ENCODE assay signal across 12 mouse cellular contexts in the genomic region with DNA sequence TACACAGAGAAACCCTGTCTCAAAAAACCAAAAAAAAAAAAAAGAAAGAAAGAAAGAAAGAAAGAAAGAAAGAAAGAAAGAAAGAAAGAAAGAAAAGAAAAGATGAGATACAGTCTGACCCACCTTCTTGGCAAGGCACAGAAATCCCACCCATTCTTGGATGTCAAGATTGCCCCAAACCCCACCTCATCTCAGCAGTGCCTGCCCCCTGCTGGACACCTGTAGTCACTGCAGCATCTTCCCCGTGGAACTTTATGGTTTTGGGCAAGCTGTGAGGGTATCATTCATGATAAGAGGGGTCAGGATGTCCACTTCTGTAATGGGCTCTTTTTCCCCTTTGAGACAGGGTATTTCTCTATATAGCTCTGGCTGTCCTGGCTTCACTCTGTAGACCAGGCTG. TPM values are rescaled to one million over a fixed set of nuclear protein-coding genes. Genes with fewer than 3 reads are reported as not detected.
A peak's percentile ranks its signal among the peaks of the same experiment; 100 is the strongest.
DNase-seq lines count a peak whose midpoint lies in the region; ATAC-seq and TF ChIP-seq lines count a peak whose summit lies in the region.
"Had no signal": no experiment of that assay in that cellular context is flagged by ENCODE, and none has a peak within 500 bp of the region (broad histone marks: within the 10 kb centered on the region; RNA-seq: fewer than 3 reads in every experiment).

No protein-coding gene starts in this region.

- H3K9me3 ChIP-seq in G1E (replicated peaks), result no peaks in the 10 kb centered on the region
- no peaks in the 10 kb centered on the region for H3K9me3 ChIP-seq in liver, embryonic 12.5 days (replicated peaks)

- no peak overlapping the region for H3K4me3 ChIP-seq in G1E (ENCODE audit: low read depth, low read length)
- no peak overlapping the region for H3K4me3 ChIP-seq in liver, embryonic 12.5 days

- no peaks in the 10 kb centered on the region; the same call in 1 of the 2 replicates for H3K27me3 ChIP-seq in G1E (ENCODE audit: insufficient read depth, low read length)
- H3K27me3 ChIP-seq in liver, embryonic 12.5 days (replicated peaks), result peaks cover 23% of the 10 kb centered on the region

- intact Hi-C loops in heart, postnatal 14 days (cut with DNase I), result loop anchor here (2.0 kb wide), 1 partner anchor 18 kb away; no protein-coding TSS in a partner anchor
- intact Hi-C loops in left cerebral cortex, postnatal 4 days (cut with DNase I), result no loop called here

- H3K36me3 ChIP-seq in G1E (replicated peaks), result peaks cover 35% of the 10 kb centered on the region
- H3K36me3 ChIP-seq in liver, embryonic 12.5 days, result peaks cover 17% of the 10 kb centered on the region

- peak overlapping the region; percentile 80 for H3K27ac ChIP-seq in liver, embryonic 12.5 days

- 3% methylated on average over 1 of the region's 1 CpGs for WGBS in liver, embryonic 12.5 days (ENCODE audit: insufficient replicate concordance)

- peak overlapping the region; percentile 40 for H3K9ac ChIP-seq in liver, embryonic 12.5 days

- no peak overlapping the region for H3K4me2 ChIP-seq in liver, embryonic 12.5 days

- DNase-seq in heart, postnatal 4 days, result peak; percentile 21
- no peak for DNase-seq in heart, postnatal 14 days
- DNase-seq in 3T3-L1 (ENCODE audit: low read depth, low spot score), result peak; percentile 31
- DNase-seq in G1E (ENCODE audit: low spot score), result no peak
- no peak for DNase-seq in yolk sac, embryonic 10.5 days (ENCODE audit: low spot score)
- no peak for DNase-seq in left cerebral cortex, postnatal 4 days
- DNase-seq in layer of hippocampus, adult 18-20 months (ENCODE audit: low spot score in 2 of 2), result no peak
- DNase-seq: kidney, adult 18-20 months; right cerebral cortex, postnatal 4 days had no signal

- peak; percentile 88 for TF ChIP-seq CTCF in G1E (IDR thresholded peaks at IDR 0.05; ENCODE audit: low read depth, low read length)

- H3K4me1 ChIP-seq in G1E (ENCODE audit: insufficient read depth, low read depth, low read length), result peaks cover 84% of the 10 kb centered on the region
- peaks cover 79% of the 10 kb centered on the region for H3K4me1 ChIP-seq in liver, embryonic 12.5 days

- ATAC-seq in G1E (ENCODE audit: extremely low read depth, insufficient number of reproducible peaks, low FRiP score, poor library complexity, severe bottlenecking), result no peak
- no peak for ATAC-seq in liver, embryonic 12.5 days

RNA-seq across cellular contexts. Expression of gene Tmem184a, which starts 2.4 kb away (rescaled TPM):
- under 1 TPM; 0.07 to 0.14 TPM for total RNA-seq in heart, postnatal 4 days (2021)
- under 1 TPM in 1 of 2 experiments, not detected in 1; 0.65 TPM for total RNA-seq in heart, postnatal 14 days (2021)
- total RNA-seq in G1E (2014; fragmentation: Nextera tagmentation) (2.4 and 3.4 TPM in 2 replicates), G1E (2017) (1.0 and 1.3 TPM in 2 replicates)
- polyA plus RNA-seq in G1E (2012), result 4.2 and 5.7 TPM in 2 replicates
- 1.6 TPM in 2 replicates for polyA plus RNA-seq in liver, embryonic 12.5 days (2016; fragmentation: Nextera tagmentation; extraction: Ambion mirVana)
- total RNA-seq in left cerebral cortex, postnatal 4 days (2021), result under 1 TPM; 0.08 to 0.54 TPM
- total RNA-seq in layer of hippocampus, adult 18-20 months (2021), result under 1 TPM in 1 of 2 experiments, not detected in 1; 0.30 TPM

RNA-seq across cellular contexts. Expression of gene Gm26938, which starts 8.9 kb away (rescaled TPM):
- total RNA-seq in heart, postnatal 4 days (2021), result not detected
- not detected for total RNA-seq in heart, postnatal 14 days (2021)
- total RNA-seq in G1E (2014; fragmentation: Nextera tagmentation) (not detected in 2 replicates), G1E (2017) (not detected in 2 replicates)
- not detected in 2 replicates for polyA plus RNA-seq in G1E (2012)
- polyA plus RNA-seq in liver, embryonic 12.5 days (2016; fragmentation: Nextera tagmentation; extraction: Ambion mirVana), result not detected in 2 replicates
- not detected for total RNA-seq in left cerebral cortex, postnatal 4 days (2021)
- not detected for total RNA-seq in layer of hippocampus, adult 18-20 months (2021)
- total RNA-seq: gastrocnemius, adult 8-10 months; left cerebral cortex, postnatal 25 days had no signal

RNA-seq across cellular contexts. Expression of gene Psmg3, which starts 9.4 kb away (rescaled TPM):
- 10 to 100 TPM; 12.2 to 15.2 TPM for total RNA-seq in heart, postnatal 4 days (2021)
- 10 to 100 TPM in 1 of 2 experiments, 1 to 10 TPM in 1; 9.9 to 10.8 TPM for total RNA-seq in heart, postnatal 14 days (2021)
- total RNA-seq in G1E (2014; fragmentation: Nextera tagmentation) (14.0 and 17.5 TPM in 2 replicates), G1E (2017) (29.3 and 34.7 TPM in 2 replicates)
- polyA plus RNA-seq in G1E (2012), result 50.3 and 52.7 TPM in 2 replicates
- 75.6 and 80.9 TPM in 2 replicates for polyA plus RNA-seq in liver, embryonic 12.5 days (2016; fragmentation: Nextera tagmentation; extraction: Ambion mirVana)
- total RNA-seq in left cerebral cortex, postnatal 4 days (2021), result 10 to 100 TPM; 26.0 to 27.4 TPM
- total RNA-seq in layer of hippocampus, adult 18-20 months (2021), result 10 to 100 TPM; 20.7 to 21.8 TPM

RNA-seq across cellular contexts. Expression of gene Mafk, which starts 26.0 kb away (rescaled TPM):
- total RNA-seq in heart, postnatal 4 days (2021), result 10 to 100 TPM; 28.1 to 29.1 TPM
- total RNA-seq in heart, postnatal 14 days (2021), result 10 to 100 TPM; 23.4 to 26.9 TPM
- 6.6 and 14.6 TPM in 2 replicates for total RNA-seq in G1E (2014; fragmentation: Nextera tagmentation)
- total RNA-seq in G1E (2017), result 24.9 and 30.9 TPM in 2 replicates
- polyA plus RNA-seq in G1E (2012), result 34.5 and 39.6 TPM in 2 replicates
- 47.7 and 48.9 TPM in 2 replicates for polyA plus RNA-seq in liver, embryonic 12.5 days (2016; fragmentation: Nextera tagmentation; extraction: Ambion mirVana)
- total RNA-seq in left cerebral cortex, postnatal 4 days (2021), result 10 to 100 TPM in 1 of 2 experiments, 1 to 10 TPM in 1; 8.4 to 11.1 TPM
- 10 to 100 TPM; 10.3 to 13.0 TPM for total RNA-seq in layer of hippocampus, adult 18-20 months (2021)

RNA-seq across cellular contexts. Expression of gene Ints1, which starts 41.8 kb away (rescaled TPM):
- total RNA-seq in heart, postnatal 4 days (2021), result 10 to 100 TPM; 50.6 to 54.8 TPM
- total RNA-seq in heart, postnatal 14 days (2021), result 10 to 100 TPM; 41.8 to 43.8 TPM
- total RNA-seq in G1E (2014; fragmentation: Nextera tagmentation) (67.6 and 84.0 TPM in 2 replicates), G1E (2017) (22.1 and 25.2 TPM in 2 replicates)
- 108 and 115 TPM in 2 replicates for polyA plus RNA-seq in G1E (2012)
- 21.8 and 23.3 TPM in 2 replicates for polyA plus RNA-seq in liver, embryonic 12.5 days (2016; fragmentation: Nextera tagmentation; extraction: Ambion mirVana)
- 100 to 1,000 TPM in 1 of 2 experiments, 10 to 100 TPM in 1; 93.1 to 108 TPM for total RNA-seq in left cerebral cortex, postnatal 4 days (2021)
- total RNA-seq in layer of hippocampus, adult 18-20 months (2021), result 10 to 100 TPM; 79.0 to 89.5 TPM

Comparison
In these comparisons a context has a peak if more than half of its experiments do, and no peak if none do; other contexts are left out.
1. DNase-seq: peak in heart, postnatal 4 days (single experiment) and 3T3-L1 (single experiment); none in heart, postnatal 14 days (0 of 2), G1E (single experiment), yolk sac, embryonic 10.5 days (single experiment), left cerebral cortex, postnatal 4 days (single experiment) and layer of hippocampus, adult 18-20 months (0 of 2).